Mouse (Mus musculus): ENCODE measurements around the gene Rai1. TPM values are rescaled to one million over a fixed set of nuclear protein-coding genes. Genes with fewer than 3 reads are reported as not detected.
A peak's percentile ranks its signal among the peaks of the same experiment; 100 is the strongest.

Gene Rai1
- polyA plus RNA-seq, 1 experiment: 205 TPM

DNA sequence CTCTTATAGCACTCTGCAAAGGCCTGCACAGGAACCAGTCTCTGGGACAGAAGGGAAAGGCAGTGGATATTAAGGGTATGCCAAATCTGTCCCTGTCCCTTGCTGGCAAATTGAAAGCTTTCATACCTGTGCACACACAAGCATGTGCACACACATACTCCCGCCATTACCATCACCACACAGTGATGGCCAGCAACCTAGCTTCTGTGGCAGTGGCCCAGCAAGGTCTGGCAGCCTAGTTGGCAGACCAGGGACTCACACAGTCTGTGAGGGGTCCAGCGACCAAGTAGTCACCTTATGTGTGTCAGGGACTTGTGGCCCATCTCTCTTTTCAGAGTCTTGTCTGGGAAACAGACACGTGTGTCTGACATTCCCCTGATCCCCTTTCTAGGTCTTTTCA, 106.3 kb downstream of the Rai1 start:
- H3K27me3 ChIP-seq (ENCODE audit: control insufficient read depth, insufficient read depth, low read length): no peaks in the 10 kb centered on the region
- peaks cover 5% of the 10 kb centered on the region; the same call in 1 of the 2 replicates for H3K36me3 ChIP-seq (ENCODE audit: control insufficient read depth, insufficient read depth, low read length)
- TF ChIP-seq CTCF (IDR thresholded peaks at IDR 0.05; ENCODE audit: borderline replicate concordance, control insufficient read depth, extremely low read depth, insufficient read depth, low read length, poor library complexity) (no peak), POLR2A (IDR thresholded peaks at IDR 0.05; ENCODE audit: control insufficient read depth, extremely low read depth, insufficient read depth, low read length, poor library complexity) (no peak)
- peak overlapping the region; percentile 65 for H3K27ac ChIP-seq (ENCODE audit: control insufficient read depth, insufficient read depth, low read length)
- H3K4me1 ChIP-seq (replicated peaks; ENCODE audit: control insufficient read depth, insufficient read depth, low read length): peaks cover 62% of the 10 kb centered on the region
- no peak overlapping the region for H3K4me3 ChIP-seq (ENCODE audit: control insufficient read depth, insufficient read depth, low read length)
- 82% methylated on average over 3 of the region's 3 CpGs for WGBS
- no peak for DNase-seq

DNA sequence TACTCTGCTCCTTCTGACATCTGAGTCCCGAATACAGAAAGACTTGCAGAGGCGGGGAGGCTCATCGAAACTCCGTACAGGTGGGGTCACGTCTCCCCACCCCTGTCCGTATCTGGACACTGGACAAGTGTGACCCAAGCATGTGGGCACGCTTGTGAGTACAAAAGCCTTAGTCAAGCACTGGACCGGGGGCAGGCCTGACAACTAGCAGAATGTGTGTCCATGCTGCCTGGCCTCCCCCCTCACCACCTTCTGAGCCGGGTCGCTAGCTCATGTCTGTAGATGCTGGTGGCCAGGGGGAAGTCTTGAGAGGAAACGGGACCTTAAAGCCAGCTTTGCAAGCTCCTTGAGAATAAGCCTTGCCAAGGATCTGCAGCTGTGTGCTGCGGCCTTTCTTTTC, 106.9 kb downstream of the Rai1 start:
- Histone ChIP-seq H3K4me3 (ENCODE audit: control insufficient read depth, insufficient read depth, low read length) (no peak overlapping the region), H3K27me3 (ENCODE audit: control insufficient read depth, insufficient read depth, low read length) (no peaks in the 10 kb centered on the region), H3K27ac (ENCODE audit: control insufficient read depth, insufficient read depth, low read length) (peak overlapping the region; percentile 27; the same call in 1 of the 2 replicates), H3K36me3 (ENCODE audit: control insufficient read depth, insufficient read depth, low read length) (no peaks in the 10 kb centered on the region), H3K4me1 (replicated peaks; ENCODE audit: control insufficient read depth, insufficient read depth, low read length) (peaks cover 67% of the 10 kb centered on the region)
- no peak for TF ChIP-seq CTCF (IDR thresholded peaks at IDR 0.05; ENCODE audit: borderline replicate concordance, control insufficient read depth, extremely low read depth, insufficient read depth, low read length, poor library complexity)
- no peak for TF ChIP-seq POLR2A (IDR thresholded peaks at IDR 0.05; ENCODE audit: control insufficient read depth, extremely low read depth, insufficient read depth, low read length, poor library complexity)
- no peak for DNase-seq
- WGBS: 58% methylated on average over 12 of the region's 12 CpGs

DNA sequence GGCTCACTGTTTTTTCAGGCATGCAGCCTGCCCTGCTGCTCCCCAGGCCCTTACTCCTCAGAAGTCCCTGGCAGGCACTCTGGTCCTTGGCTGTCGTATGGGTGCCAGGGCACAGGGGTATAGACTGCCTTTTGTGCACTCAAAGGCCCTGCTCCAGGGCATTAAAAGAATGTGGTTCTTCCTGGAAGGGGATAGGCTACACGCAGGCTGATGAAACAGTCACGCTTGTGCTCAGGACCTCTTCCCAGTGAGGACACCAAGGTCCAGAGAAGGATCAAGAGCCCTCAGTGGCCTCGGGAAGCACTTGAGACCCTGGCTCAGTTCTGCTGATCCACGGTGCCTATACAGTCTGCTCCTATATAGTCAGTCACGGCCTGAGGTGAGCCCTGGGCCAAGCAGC, 108.5 kb downstream of the Rai1 start:
- peaks cover 68% of the 10 kb centered on the region for H3K4me1 ChIP-seq (replicated peaks; ENCODE audit: control insufficient read depth, insufficient read depth, low read length)
- no peak for DNase-seq
- TF ChIP-seq POLR2A (IDR thresholded peaks at IDR 0.05; ENCODE audit: control insufficient read depth, extremely low read depth, insufficient read depth, low read length, poor library complexity) (no peak), CTCF (IDR thresholded peaks at IDR 0.05; ENCODE audit: borderline replicate concordance, control insufficient read depth, extremely low read depth, insufficient read depth, low read length, poor library complexity) (no peak; the same call in 1 of the 2 replicates)
- no peaks in the 10 kb centered on the region for H3K27me3 ChIP-seq (ENCODE audit: control insufficient read depth, insufficient read depth, low read length)
- H3K27ac ChIP-seq (ENCODE audit: control insufficient read depth, insufficient read depth, low read length): no peak overlapping the region
- WGBS: 77% methylated on average over 6 of the region's 6 CpGs
- no peaks in the 10 kb centered on the region for H3K36me3 ChIP-seq (ENCODE audit: control insufficient read depth, insufficient read depth, low read length)
- H3K4me3 ChIP-seq (ENCODE audit: control insufficient read depth, insufficient read depth, low read length): no peak overlapping the region

DNA sequence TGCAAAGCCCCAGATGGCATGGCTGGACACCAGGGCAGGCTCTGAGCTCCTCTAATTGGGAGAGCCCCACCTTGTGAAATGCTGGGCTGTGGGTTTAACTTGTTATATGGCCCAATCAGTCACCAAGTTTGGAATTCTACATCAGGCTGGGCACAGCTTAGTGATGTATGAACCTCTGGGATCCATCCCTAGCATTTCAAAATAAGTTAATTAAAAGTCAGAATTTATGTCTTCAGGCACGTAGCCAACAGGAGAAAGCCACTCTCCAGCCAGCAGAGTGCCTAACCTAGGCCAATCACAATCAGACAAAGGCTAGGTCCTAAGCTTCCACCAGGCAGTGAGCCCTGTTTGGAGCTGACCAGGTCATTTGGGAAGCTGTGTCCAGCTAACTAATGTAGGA, 111.9 kb downstream of the Rai1 start:
- H3K4me1 ChIP-seq (replicated peaks; ENCODE audit: control insufficient read depth, insufficient read depth, low read length): peaks cover 52% of the 10 kb centered on the region
- WGBS: 97% methylated on average over 1 of the region's 1 CpGs
- H3K4me3 ChIP-seq (ENCODE audit: control insufficient read depth, insufficient read depth, low read length): no peak overlapping the region
- TF ChIP-seq POLR2A (IDR thresholded peaks at IDR 0.05; ENCODE audit: control insufficient read depth, extremely low read depth, insufficient read depth, low read length, poor library complexity): no peak
- H3K27ac ChIP-seq (ENCODE audit: control insufficient read depth, insufficient read depth, low read length): no peak overlapping the region
- no peaks in the 10 kb centered on the region for H3K27me3 ChIP-seq (ENCODE audit: control insufficient read depth, insufficient read depth, low read length)
- no peaks in the 10 kb centered on the region for H3K36me3 ChIP-seq (ENCODE audit: control insufficient read depth, insufficient read depth, low read length)
- no peak for DNase-seq

DNA sequence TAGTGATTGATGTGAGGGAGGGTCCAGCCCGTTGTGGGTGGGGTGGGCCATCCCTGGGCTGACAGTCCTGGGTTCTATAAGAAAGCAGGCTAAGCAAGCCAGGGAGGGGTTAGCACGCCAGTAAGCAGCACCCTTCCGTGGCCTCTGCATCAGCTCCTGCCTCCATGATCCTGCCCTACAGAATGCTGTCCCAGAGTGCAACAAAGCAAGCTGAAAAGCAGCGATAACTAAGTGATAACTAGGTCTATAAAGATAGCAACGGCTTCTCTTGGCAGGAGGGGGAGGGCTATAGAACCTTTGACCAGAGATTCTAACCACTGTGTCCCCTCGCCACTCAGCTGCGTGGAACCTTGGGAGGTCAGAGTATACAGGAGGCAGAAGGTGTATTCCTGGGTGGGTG, 112.7 kb downstream of the Rai1 start:
- peaks cover 50% of the 10 kb centered on the region for H3K4me1 ChIP-seq (replicated peaks; ENCODE audit: control insufficient read depth, insufficient read depth, low read length)
- no peaks in the 10 kb centered on the region for H3K27me3 ChIP-seq (ENCODE audit: control insufficient read depth, insufficient read depth, low read length)
- 93% methylated on average over 7 of the region's 7 CpGs for WGBS
- TF ChIP-seq CTCF (IDR thresholded peaks at IDR 0.05; ENCODE audit: borderline replicate concordance, control insufficient read depth, extremely low read depth, insufficient read depth, low read length, poor library complexity): no peak
- no peak for TF ChIP-seq POLR2A (IDR thresholded peaks at IDR 0.05; ENCODE audit: control insufficient read depth, extremely low read depth, insufficient read depth, low read length, poor library complexity)
- H3K36me3 ChIP-seq (ENCODE audit: control insufficient read depth, insufficient read depth, low read length): no peaks in the 10 kb centered on the region
- no peak overlapping the region for H3K4me3 ChIP-seq (ENCODE audit: control insufficient read depth, insufficient read depth, low read length)
- H3K27ac ChIP-seq (ENCODE audit: control insufficient read depth, insufficient read depth, low read length): no peak overlapping the region
- no peak for DNase-seq

DNA sequence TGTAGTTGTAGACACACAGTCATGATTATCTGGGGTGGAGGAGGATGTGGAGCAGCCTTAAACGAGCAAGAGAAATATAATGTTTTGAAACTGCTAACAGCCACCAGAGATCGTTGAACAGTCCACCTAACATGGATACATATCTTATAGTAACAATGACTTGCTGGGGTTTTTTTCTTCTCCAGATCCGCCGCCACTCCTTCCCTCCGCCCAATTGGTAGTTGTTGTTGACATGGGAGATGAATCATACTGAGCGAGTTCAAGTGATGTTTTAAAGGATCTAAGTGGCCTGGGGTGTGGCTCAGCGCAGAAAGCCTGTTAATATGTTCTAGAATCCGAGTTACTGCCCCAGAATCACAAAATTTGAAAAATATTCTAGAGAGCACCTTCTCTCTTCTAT, 114.8 kb downstream of the Rai1 start:
- Histone ChIP-seq H3K36me3 (ENCODE audit: control insufficient read depth, insufficient read depth, low read length) (no peaks in the 10 kb centered on the region), H3K4me1 (replicated peaks; ENCODE audit: control insufficient read depth, insufficient read depth, low read length) (peaks cover 50% of the 10 kb centered on the region), H3K27ac (ENCODE audit: control insufficient read depth, insufficient read depth, low read length) (peak overlapping the region; percentile 44; the same call in 1 of the 2 replicates), H3K4me3 (ENCODE audit: control insufficient read depth, insufficient read depth, low read length) (peak overlapping the region; percentile 90), H3K27me3 (ENCODE audit: control insufficient read depth, insufficient read depth, low read length) (no peaks in the 10 kb centered on the region)
- no peak for DNase-seq
- TF ChIP-seq CTCF (IDR thresholded peaks at IDR 0.05; ENCODE audit: borderline replicate concordance, control insufficient read depth, extremely low read depth, insufficient read depth, low read length, poor library complexity) (no peak), POLR2A (IDR thresholded peaks at IDR 0.05; ENCODE audit: control insufficient read depth, extremely low read depth, insufficient read depth, low read length, poor library complexity) (no peak)
- WGBS: 18% methylated on average over 8 of the region's 8 CpGs

DNA sequence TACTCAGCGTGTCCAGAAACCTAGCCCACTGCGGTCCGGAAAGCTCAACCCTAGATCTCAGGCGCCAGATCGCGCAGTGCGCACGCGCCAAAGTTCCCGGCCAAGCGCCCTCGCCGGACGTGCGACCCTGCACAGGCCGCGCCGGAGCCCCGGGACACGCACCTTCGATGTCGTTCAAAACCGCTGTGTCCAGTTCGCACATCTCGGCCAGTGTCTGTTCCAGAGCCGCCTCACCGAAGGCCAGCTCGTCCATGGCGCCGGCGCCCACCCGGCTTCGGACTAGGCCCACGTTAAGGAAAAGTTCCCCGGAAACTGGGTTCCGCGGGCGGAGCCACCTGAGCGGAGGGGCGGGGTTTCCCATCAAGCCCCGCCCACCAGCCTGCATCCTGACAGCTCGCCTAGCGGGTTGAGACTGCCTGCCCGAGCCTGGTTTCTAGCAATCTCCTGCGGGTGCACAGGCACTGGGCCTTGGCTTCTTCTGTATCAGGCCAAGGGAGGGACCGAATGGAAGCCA, 115.5 kb downstream of the Rai1 start:
- H3K4me1 ChIP-seq (replicated peaks; ENCODE audit: control insufficient read depth, insufficient read depth, low read length): peaks cover 57% of the 10 kb centered on the region
- under 1% methylated on average over 46 of the region's 46 CpGs for WGBS

More for the DNA sequence above, 115.5 kb downstream of the Rai1 start:
- H3K36me3 ChIP-seq (ENCODE audit: control insufficient read depth, insufficient read depth, low read length): no peaks in the 10 kb centered on the region
- peak; percentile 76 for TF ChIP-seq POLR2A (IDR thresholded peaks at IDR 0.05; ENCODE audit: control insufficient read depth, extremely low read depth, insufficient read depth, low read length, poor library complexity)
- peak; percentile 30; the same call in 1 of the 2 replicates for TF ChIP-seq CTCF (IDR thresholded peaks at IDR 0.05; ENCODE audit: borderline replicate concordance, control insufficient read depth, extremely low read depth, insufficient read depth, low read length, poor library complexity)
- no peaks in the 10 kb centered on the region for H3K27me3 ChIP-seq (ENCODE audit: control insufficient read depth, insufficient read depth, low read length)
- H3K27ac ChIP-seq (ENCODE audit: control insufficient read depth, insufficient read depth, low read length): peak overlapping the region; percentile 44
- peak overlapping the region; percentile 90 for H3K4me3 ChIP-seq (ENCODE audit: control insufficient read depth, insufficient read depth, low read length)
- peak; percentile 91 for DNase-seq

Measured in thymus, adult 2 months (tissue).